Mouse (Mus musculus) adrenal gland, postnatal 36 days (tissue): Measurements from ENCODE around the gene Stam. TPM values are rescaled to one million over a fixed set of nuclear protein-coding genes. Genes with fewer than 3 reads are reported as not detected.
"Not testable (repeated sequence)": the region's sequence is repeated elsewhere in the genome, so short reads cannot be mapped to it uniquely, and the experiment has no call there.

Experiments used
- DNase-seq, 2 experiments: peaks; one replicate each; pipeline ENCODE4 v3.0.0; 2021; ENCODE audit warnings: mixed read lengths in 1 of 2
- total RNA-seq, 2 experiments: library from RNA; stranded (reverse); gene quantifications; 2 replicates each; pipeline ENCODE4 v1.2.3; 2021

Gene Stam
- total RNA-seq, 2 experiments from 2014 or later, result 49.1 to 59.1 TPM

DNA sequence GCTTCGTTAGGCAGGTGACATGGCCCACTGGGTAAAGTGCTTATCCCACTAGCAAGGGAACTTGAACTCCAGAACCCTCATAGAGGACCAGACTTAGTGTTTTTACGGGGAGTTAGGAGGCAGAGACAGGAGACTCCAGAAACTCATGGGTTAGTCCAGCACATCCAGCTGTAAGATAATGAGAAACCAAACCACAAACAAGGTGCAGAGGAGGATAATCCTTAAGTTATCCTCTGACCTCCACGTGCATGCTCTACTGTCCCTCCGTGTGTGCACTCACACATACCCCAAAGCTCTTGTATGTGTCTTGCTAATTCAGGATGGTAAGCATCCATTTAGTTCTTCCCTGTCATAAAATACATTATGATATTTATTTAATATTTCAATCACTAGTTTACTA lies 117.7 kb downstream of the Stam start:
- DNase-seq, result no peak

DNA sequence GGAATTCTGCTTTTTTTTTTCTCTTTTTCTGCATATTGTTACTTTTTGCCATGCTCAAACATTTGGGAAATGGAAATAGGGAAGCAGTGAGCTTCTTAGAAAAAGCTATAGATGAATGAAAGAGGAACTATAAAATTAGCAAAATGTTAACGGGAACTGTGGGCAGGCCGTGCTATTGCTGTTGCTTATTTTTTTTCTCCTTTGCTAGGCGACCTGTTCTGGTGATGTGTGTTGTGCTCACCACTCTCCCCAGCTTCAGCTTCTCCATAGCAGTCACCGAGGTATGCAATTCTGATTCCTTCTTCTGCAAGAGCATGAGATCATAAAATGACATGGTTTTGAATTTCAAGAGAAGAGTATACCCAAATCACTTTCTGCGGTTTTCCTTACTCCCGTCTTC lies 118.1 kb downstream of the Stam start:
- no peak for DNase-seq

DNA sequence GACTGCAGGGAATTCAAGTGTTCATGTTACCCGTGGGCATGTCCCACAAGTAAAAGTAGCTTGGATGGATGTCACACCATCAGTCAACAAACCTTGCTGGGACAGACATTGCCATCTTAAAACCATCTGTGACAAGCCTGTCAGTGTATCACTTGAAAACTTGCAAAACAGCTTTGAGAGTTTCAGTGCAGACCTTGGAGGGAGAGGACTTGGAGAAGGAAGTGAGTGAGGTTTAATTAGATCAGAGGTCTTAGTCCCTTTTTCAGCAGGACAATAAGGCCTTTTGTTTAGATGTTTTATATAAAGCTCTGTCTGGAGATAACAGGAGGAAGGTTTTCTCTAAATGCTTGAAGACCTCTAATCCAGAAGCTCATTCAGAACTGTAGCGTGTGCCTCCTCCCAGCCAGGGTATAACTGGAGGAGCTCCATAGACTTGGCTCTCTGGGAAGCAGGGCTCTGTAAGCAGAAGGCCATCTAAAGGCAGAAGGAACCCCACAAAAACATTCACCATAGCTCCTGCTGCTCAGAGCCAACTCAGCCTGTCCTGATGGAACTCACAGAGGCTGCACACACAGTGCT lies 124.5 kb downstream of the Stam start:
- DNase-seq, result not testable (repeated sequence)

Other genes starting within 250 kb of the Stam start
- gene Hacd1, start 18.0 kb upstream of the Stam start, total RNA-seq, result 10 to 100 TPM; 21.6 to 41.6 TPM
- gene Tmem236, start 100.4 kb downstream of the Stam start, total RNA-seq, result under 1 TPM; 0.07 to 0.13 TPM
- gene Mrc1, start 155.3 kb downstream of the Stam start, total RNA-seq, result 10 to 100 TPM; 19.6 to 27.8 TPM